Mouse (Mus musculus) neural tube, embryonic 11.5 days (tissue): Measurements from ENCODE around the gene Asap3. TPM values are rescaled to one million over a fixed set of nuclear protein-coding genes. Genes with fewer than 3 reads are reported as not detected.
A peak's percentile ranks its signal among the peaks of the same experiment; 100 is the strongest.

Experiments used
- ATAC-seq: fragments of 200-750 bp; cut with Nextera tagmentation; 2 replicates; pipeline ENCODE4 v1.8.0; 2017; ENCODE audit warnings: moderate number of reproducible peaks, mild to moderate bottlenecking, moderate TSS enrichment, moderate library complexity; ENCODE audit not compliant: insufficient read depth, low FRiP score, low TSS enrichment
- DNase-seq: peaks from one replicate; pipeline ENCODE4 v3.0.0-alpha.2; 2015; ENCODE audit warnings: low spot score
- H3K27ac ChIP-seq: fragments of 300-500 bp; sonication (generic); 2 replicates; pipeline ENCODE4 v1.5.1; 2014; ENCODE audit warnings: low read depth, mild to moderate bottlenecking, low read length
- H3K27me3 ChIP-seq: fragments of 300-500 bp; sonication (generic); 2 replicates; pipeline ENCODE4 v1.6.1; 2014; ENCODE audit warnings: mild to moderate bottlenecking, low read length, mixed read lengths; ENCODE audit not compliant: control insufficient read depth, insufficient read depth
- H3K36me3 ChIP-seq: fragments of 300-500 bp; sonication (generic); 2 replicates; pipeline ENCODE4 v1.6.1; 2014; ENCODE audit warnings: mild to moderate bottlenecking, low read length, moderate library complexity, mixed read lengths; ENCODE audit not compliant: control insufficient read depth, insufficient read depth
- H3K4me1 ChIP-seq: fragments of 300-500 bp; sonication (generic); 2 replicates; pipeline ENCODE4 v1.6.1; 2014; ENCODE audit warnings: low read length, mixed read lengths; ENCODE audit not compliant: control insufficient read depth, insufficient read depth
- H3K4me2 ChIP-seq: fragments of 300-500 bp; sonication (generic); 2 replicates; pipeline ENCODE4 v1.6.1; 2014; ENCODE audit warnings: low read depth, mild to moderate bottlenecking, moderate library complexity
- H3K4me3 ChIP-seq: fragments of 300-500 bp; sonication (generic); 2 replicates; pipeline ENCODE4 v1.5.1; 2014; ENCODE audit warnings: low read depth, low read length
- H3K9ac ChIP-seq: fragments of 300-500 bp; sonication (generic); 2 replicates; pipeline ENCODE4 v1.6.1; 2014; ENCODE audit warnings: mild to moderate bottlenecking, low read length
- H3K9me3 ChIP-seq: fragments of 300-500 bp; sonication (generic); 2 replicates; pipeline ENCODE4 v1.6.1; 2016; ENCODE audit warnings: low read length; ENCODE audit not compliant: control insufficient read depth
- WGBS: fragments of 180-500 bp; shearing (Covaris S2); extraction: QIAGEN DNeasy Blood & Tissue Kit; methylation state at CpG from one replicate; pipeline ENCODE4 v1.1.7; 2014; 5-methylcytosine and 5-hydroxymethylcytosine counted together
- polyA plus RNA-seq: library from polyadenylated mRNA; unstranded; fragments of >200 nt; fragmentation: Nextera tagmentation; extraction: Ambion mirVana; gene quantifications from 2 replicates; pipeline ENCODE4 v1.2.1, GENCODE M21; 2014

Asap3 gene
- polyA plus RNA-seq, 1 experiment from 2014 or later: 7.5 TPM

DNA sequence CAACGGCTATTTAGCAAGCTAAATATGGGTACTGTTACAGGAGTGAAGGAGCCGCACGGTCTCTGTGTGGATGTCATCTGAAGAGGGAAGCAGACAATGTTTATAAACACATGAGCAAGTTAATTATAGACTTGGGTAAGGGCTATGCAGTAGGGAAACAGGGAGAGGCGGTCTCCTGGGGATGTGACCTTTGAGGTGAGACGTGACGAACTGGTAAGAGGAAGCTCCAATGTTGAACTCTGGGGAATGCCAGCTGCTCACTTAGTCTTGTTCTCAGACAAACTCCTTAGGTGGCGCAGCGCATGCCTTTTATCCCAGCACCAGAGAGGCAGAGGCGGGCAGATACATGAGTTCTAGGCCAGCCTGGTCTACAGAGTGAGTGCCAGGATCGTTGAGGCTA lies 55.7 kb downstream of the Asap3 start:
- Histone ChIP-seq H3K27me3 (no peaks in the 10 kb centered on the region), H3K9me3 (no peaks in the 10 kb centered on the region), H3K4me3 (no peak overlapping the region), H3K4me2 (no peak overlapping the region), H3K27ac (no peak overlapping the region), H3K9ac (no peak overlapping the region), H3K4me1 (no peaks in the 10 kb centered on the region), H3K36me3 (no peaks in the 10 kb centered on the region)
- WGBS: 80% methylated on average over 10 of the region's 10 CpGs
- DNase-seq (peak; percentile 8), ATAC-seq (no peak)

DNA sequence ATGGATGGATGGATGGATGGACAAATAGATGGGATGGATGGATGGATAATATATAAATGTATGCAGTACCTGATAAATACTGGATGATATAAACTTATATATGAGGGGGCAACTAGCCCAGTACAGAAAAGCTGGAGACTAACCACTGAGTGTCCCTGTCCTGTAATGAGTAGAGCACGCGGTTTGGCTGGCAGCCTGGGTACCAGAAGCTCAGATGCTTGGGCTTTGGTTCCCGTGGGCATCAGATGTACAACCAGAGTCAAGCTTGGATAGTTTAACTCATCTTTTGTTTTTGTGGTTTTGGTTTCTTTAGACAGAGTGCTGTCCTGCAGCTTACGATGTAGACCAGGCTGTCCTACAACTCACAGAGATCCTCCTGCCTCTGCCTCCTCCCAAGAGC lies 57.4 kb downstream of the Asap3 start:
- Histone ChIP-seq H3K9me3 (no peaks in the 10 kb centered on the region), H3K9ac (no peak overlapping the region), H3K4me1 (no peaks in the 10 kb centered on the region), H3K4me2 (no peak overlapping the region), H3K36me3 (no peaks in the 10 kb centered on the region), H3K4me3 (no peak overlapping the region), H3K27ac (no peak overlapping the region), H3K27me3 (no peaks in the 10 kb centered on the region)
- ATAC-seq (no peak), DNase-seq (no peak)
- WGBS: 91% methylated on average over 4 of the region's 4 CpGs

DNA sequence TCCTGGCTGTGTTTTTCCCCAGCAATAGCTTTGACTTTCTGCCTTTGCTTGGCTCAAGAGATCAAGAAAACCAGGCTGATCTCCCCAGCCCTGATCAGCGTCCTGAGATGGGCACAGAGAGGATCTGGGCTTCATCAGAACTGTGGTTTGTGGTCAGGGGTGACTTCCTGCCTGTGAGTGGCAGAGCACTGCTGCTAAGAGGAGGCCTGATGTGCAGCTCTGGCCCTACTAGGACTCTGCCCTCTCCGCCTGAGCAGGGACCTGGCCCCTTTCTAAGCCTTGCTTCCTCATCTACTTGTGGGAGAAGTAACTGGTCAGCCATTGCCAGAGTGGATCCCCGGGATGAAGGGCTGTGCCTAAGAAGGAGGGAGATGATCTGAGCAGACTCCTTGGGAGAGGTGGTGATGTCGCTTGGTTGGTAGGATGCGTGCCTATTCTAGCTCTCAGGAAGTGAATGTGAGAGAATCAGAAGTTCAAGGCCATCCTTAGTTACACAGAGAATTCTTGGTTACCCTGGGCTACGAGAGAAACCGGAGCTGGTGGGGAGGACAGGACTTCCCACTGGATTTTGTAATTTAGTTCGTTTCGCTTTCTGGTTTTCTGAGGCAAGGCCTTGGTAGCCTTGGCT lies 60.7 kb downstream of the Asap3 start:
- Histone ChIP-seq H3K4me1 (no peaks in the 10 kb centered on the region), H3K9me3 (no peaks in the 10 kb centered on the region), H3K36me3 (no peaks in the 10 kb centered on the region), H3K9ac (no peak overlapping the region; the same call in 1 of the 2 replicates), H3K4me3 (no peak overlapping the region), H3K27me3 (no peaks in the 10 kb centered on the region), H3K27ac (no peak overlapping the region), H3K4me2 (no peak overlapping the region)
- DNase-seq (no peak), ATAC-seq (no peak)
- WGBS: 83% methylated on average over 9 of the region's 9 CpGs

DNA sequence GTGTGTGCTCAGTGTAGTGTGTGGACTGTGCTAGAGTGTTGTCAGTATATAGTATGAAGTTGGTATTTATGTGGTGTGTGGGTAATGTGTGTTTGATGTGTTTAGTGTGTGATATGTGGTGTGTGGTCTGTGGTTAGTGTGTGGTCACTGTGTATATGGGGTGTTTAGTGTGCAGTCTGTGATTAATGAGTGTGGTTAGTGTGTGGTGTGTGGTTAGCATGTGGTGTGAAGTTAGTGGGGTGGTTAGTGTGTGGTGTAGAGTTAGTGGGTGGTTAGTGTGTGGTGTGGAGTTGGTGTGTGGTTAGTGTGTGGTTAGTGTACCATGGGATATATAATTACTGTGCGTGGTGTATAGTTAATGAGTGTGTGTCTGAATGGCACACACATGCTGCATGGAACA lies 62.7 kb downstream of the Asap3 start:
- 86% methylated on average over 1 of the region's 1 CpGs for WGBS
- H3K36me3 ChIP-seq: no peaks in the 10 kb centered on the region
- no peaks in the 10 kb centered on the region for H3K4me1 ChIP-seq
- no peak overlapping the region for H3K4me3 ChIP-seq
- DNase-seq: no peak
- peaks cover 2% of the 10 kb centered on the region; the same call in 1 of the 2 replicates for H3K9me3 ChIP-seq
- H3K9ac ChIP-seq: no peak overlapping the region
- H3K27ac ChIP-seq: no peak overlapping the region
- no peak overlapping the region for H3K4me2 ChIP-seq
- no peaks in the 10 kb centered on the region for H3K27me3 ChIP-seq
- no peak for ATAC-seq

DNA sequence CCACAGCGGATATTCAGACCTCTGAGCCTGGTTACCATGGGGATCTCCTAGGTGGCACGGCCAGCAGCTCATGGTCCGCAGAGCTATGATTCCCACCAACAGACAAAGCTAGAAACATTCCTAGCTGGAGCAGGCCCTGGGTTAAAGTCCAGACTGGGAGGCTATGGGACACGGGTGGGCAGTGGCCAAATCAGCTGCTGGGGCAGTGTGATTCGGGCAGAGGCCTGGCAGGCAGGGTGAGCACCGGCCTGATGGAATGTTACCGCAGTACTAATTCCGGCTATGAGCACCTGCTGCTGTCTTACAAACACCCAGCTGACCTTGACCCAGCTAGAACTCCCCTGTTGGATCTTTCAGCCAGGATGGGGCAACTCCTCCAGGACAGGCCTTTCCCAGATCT lies 64.5 kb downstream of the Asap3 start:
- peaks cover 2% of the 10 kb centered on the region; the same call in 1 of the 2 replicates for H3K9me3 ChIP-seq
- ATAC-seq (no peak), DNase-seq (no peak)
- no peaks in the 10 kb centered on the region for H3K27me3 ChIP-seq
- H3K4me1 ChIP-seq: no peaks in the 10 kb centered on the region
- H3K9ac ChIP-seq: no peak overlapping the region
- H3K36me3 ChIP-seq: no peaks in the 10 kb centered on the region
- H3K27ac ChIP-seq: no peak overlapping the region
- H3K4me2 ChIP-seq: no peak overlapping the region
- H3K4me3 ChIP-seq: no peak overlapping the region
- 89% methylated on average over 8 of the region's 8 CpGs for WGBS

DNA sequence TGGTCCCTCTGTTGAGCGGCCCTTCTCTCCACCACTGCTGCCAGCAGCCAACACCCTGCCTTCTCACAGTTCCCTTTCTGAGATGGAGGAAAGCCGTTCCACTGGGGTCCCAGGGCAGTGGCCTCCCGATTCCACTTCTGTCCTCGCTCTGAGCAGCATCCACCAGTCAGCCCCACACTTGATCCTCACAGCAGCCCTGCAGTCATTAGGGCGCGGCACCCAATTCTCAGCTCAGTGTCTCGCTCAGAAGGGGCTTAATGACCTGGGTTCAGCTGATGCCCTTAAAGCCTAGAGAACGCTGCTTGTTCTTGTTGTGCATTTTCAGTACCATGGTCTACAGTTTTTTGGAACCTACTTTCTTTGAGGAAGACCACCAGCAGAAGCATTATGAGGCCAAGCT lies 74.9 kb downstream of the Asap3 start:
- Histone ChIP-seq H3K27ac (no peak overlapping the region), H3K4me3 (no peak overlapping the region), H3K9ac (no peak overlapping the region), H3K9me3 (no peaks in the 10 kb centered on the region), H3K27me3 (no peaks in the 10 kb centered on the region), H3K36me3 (no peaks in the 10 kb centered on the region), H3K4me1 (peaks cover 16% of the 10 kb centered on the region), H3K4me2 (no peak overlapping the region)
- DNase-seq (no peak), ATAC-seq (no peak)
- 73% methylated on average over 8 of the region's 8 CpGs for WGBS

DNA sequence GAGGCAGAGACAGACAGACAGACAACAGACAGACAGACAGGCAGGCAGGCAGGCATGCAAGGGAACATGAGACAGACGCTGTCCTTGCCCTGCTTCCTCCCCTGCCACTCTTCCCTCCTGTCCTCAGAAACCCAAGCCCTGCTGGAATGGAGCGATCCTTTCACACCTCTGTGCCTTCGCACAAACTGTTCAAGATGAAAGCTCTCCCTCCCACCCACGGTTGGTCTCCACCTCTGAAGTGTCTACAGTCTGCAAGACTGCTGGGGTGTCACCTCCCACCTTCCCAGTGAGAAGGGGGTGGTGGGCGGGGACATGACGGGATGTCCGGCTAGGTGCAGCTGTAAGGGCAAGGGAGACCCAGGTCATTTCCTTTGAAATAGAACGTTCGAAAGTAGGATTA lies 75.4 kb downstream of the Asap3 start:
- no peak overlapping the region for H3K4me2 ChIP-seq
- ATAC-seq: no peak
- H3K9me3 ChIP-seq: no peaks in the 10 kb centered on the region
- H3K4me3 ChIP-seq: no peak overlapping the region
- peaks cover 17% of the 10 kb centered on the region for H3K4me1 ChIP-seq
- H3K27ac ChIP-seq: no peak overlapping the region
- no peaks in the 10 kb centered on the region for H3K27me3 ChIP-seq
- WGBS: 49% methylated on average over 9 of the region's 9 CpGs
- no peaks in the 10 kb centered on the region for H3K36me3 ChIP-seq
- DNase-seq: no peak
- H3K9ac ChIP-seq: no peak overlapping the region

DNA sequence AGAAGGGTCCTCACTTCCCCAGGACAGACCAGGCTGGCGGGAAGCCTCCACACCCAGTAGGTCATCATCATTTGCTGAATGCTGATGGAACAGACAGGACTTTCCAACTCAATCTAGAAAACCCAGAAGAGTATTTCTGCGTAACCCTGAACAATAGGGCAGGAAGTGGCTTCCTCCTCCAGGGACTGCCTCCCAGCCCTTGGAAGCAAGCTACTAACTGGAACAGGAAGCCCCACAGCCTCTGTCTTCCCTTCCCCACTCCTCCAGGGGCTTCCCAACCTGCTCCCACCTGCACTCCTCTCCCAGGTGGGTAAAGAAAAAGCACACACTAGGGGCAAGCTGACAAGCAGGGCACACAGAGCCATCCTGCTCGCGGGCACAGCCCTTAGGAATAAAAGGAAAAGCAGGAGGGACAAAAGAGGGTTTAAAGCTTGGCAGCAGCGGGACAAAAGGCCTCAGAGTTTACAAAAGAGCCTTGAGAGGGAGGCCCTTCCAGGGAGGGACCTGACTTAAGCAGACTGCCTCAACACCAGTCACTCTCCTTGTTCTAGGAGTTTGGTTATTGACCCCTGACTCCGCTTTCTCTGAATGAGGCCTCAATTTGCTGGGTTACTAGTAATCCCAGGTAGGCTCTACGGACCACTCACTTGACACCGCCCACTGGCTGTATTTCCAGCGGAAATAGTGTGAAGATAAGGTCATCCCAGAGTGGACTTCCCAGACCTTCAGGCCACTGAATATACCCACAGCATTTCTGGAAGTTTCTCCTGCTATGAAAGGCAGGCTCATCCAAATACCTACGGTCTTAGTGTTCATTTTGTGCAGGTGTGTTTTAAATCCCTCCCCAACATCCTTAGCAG lies 76.7 kb downstream of the Asap3 start:
- DNase-seq (peak; percentile 34), ATAC-seq (no peak)
- Histone ChIP-seq H3K4me1 (peaks cover 22% of the 10 kb centered on the region), H3K36me3 (no peaks in the 10 kb centered on the region), H3K9ac (peak overlapping the region; percentile 45), H3K4me3 (no peak overlapping the region), H3K9me3 (no peaks in the 10 kb centered on the region), H3K4me2 (no peak overlapping the region), H3K27me3 (no peaks in the 10 kb centered on the region), H3K27ac (peak overlapping the region; percentile 75)
- WGBS: 30% methylated on average over 10 of the region's 10 CpGs

DNA sequence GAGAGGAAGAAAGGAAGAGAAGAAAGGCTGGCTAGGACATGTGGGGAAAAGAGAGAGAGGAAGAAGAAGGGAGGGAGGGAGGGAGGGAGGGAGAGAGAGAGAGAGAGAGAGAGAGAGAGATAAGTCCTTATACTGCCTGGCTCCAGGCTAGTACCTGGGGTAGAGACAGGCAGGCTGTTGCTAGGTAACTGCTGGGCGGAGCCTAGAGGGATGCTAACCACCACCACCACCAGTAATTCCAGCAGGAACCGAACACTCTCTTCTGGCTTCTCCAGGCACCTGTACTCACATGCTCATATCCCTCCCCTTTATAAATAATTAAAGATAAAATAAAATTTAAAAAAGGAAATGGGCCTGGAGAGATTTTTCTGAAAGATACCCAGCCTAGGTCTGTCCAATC lies 77.6 kb downstream of the Asap3 start:
- Histone ChIP-seq H3K4me2 (no peak overlapping the region), H3K4me3 (no peak overlapping the region), H3K27ac (no peak overlapping the region), H3K9me3 (no peaks in the 10 kb centered on the region), H3K27me3 (peaks cover under 1% of the 10 kb centered on the region; the same call in 1 of the 2 replicates), H3K36me3 (peaks cover 4% of the 10 kb centered on the region; the same call in 1 of the 2 replicates), H3K4me1 (peaks cover 22% of the 10 kb centered on the region), H3K9ac (no peak overlapping the region)
- ATAC-seq (no peak), DNase-seq (no peak)
- 39% methylated on average over 2 of the region's 2 CpGs for WGBS
